Mouse (Mus musculus) right cerebral cortex, postnatal 10 days (tissue): ENCODE measurements around the gene Lyrm7.
A peak's percentile ranks its signal among the peaks of the same experiment; 100 is the strongest.
"Not testable (repeated sequence)": the region's sequence is repeated elsewhere in the genome, so short reads cannot be mapped to it uniquely, and the experiment has no call there.

Source experiments
- DNase-seq, 2 experiments: peaks; one replicate each; pipeline ENCODE4 v3.0.0; 2021; ENCODE audit warnings: low spot score in 2 of 2

Lyrm7 gene

GRCm38 (mm10) chr11:54881051-54881474, 20.3 kb upstream of the Lyrm7 start:
- no peak for DNase-seq

- DNase-seq: no peak
Observed at GRCm38 (mm10) chr11:54879922-54880321, 19.2 kb upstream of the Lyrm7 start.

DNA sequence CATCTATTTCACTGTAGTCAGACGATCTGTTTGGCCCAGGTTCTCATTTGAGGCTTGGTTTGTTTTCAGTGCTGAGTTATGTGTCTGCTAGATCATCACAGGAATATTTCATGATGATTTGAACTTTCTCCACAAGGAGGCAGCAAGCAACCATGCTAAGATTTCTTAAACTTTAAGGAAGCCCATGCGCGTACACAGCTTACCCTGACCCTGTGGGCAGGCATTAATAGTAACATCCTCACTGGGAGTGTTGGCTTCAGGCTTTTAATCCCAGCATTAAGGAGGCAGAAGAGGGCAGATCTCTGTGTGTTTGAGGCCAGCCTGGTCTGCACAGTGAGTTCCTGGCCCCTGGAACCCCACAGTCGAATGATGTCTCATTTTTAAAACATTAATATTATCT, 18.7 kb upstream of the Lyrm7 start:
- peak; percentile 53 to 61 for DNase-seq

DNA sequence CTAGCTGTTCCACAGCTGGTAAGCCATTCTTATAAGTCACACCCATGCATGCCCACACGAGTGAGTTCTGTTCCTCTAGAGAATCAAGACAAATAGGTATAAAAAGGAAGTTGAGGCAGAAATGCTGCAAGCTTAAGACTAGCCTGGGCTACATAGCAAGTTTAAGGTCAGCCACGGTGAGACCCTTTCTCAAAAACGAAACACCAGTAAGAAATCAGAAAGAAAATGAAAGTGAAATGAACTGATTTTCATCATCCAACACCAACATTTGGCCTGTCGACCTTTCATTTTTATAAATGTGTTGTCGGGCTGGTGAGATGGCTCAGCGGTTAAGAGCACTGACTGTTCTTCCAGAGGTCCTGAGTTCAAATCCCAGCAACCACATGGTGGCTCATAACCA, 18.2 kb upstream of the Lyrm7 start:
- DNase-seq: no peak

DNA sequence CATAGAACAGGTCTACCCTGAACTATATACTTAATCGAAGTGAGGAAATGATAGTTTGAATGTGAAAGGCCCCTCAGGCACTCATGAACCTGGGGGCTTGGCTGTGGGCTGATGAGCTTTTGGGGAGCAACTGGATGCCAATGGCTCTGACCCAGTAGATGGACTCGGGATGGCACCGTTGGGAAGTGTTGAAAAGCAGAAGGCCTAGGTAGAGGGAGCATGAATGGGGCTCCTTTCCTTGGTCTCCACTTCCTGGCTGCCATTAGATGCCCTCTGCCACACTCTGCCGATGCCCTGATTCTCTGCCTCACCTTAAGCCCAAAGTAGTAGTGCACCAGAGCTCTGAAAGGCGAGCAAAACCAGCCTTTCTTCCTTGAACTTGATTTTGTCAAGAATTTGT, 15.3 kb upstream of the Lyrm7 start:
- no peak for DNase-seq

GRCm38 (mm10) chr11:54871831-54872537, 11.3 kb upstream of the Lyrm7 start:
- DNase-seq: peak in 1 of 2 experiments; percentile 33

DNA sequence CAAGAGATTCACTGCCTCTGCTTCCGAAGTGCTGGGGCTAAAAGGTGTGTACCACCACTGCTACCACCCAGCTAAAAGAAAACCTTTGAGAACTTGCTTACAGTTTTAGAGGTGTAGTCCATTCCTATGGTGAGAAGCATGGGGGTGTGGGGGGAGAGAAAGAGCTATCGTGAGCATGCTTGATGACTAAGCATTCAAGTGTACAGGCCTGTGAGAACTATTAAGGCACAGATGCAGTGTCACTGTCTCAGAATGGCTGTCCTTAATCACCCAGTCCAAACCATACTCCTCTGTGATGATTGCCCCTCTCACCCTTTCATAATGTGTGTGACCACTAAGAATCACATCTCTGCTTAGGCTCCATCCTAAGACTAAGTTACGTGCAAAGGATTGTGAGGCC, 8.6 kb upstream of the Lyrm7 start:
- no peak for DNase-seq

DNA sequence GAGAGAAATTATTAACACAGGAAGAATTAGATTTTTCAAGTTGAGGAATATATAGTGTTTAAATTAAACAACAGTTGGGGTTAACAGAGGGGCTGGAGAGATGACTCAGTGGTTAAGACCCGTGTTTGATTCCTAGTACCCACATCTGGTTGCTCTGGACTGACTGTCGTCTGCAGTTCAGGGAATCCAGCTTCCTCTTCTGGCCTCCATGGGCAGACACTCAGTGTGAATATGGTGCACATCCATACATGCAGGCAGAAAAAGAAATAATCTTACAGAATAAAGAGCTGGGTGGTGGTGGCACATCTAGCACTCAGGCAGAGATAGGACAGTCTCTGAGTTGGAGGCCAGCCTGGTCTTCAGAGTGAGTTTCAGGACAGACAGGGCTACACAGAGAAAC, 7.7 kb upstream of the Lyrm7 start:
- no peak for DNase-seq

GRCm38 (mm10) chr11:54867903-54868434, 7.3 kb upstream of the Lyrm7 start:
- DNase-seq: no peak

GRCm38 (mm10) chr11:54867049-54867385, 6.3 kb upstream of the Lyrm7 start:
- peak in 1 of 2 experiments; percentile 60 for DNase-seq

GRCm38 (mm10) chr11:54866119-54867048, 5.7 kb upstream of the Lyrm7 start, which contains the start of gene Hint1:
Gene Hint1 (plus strand): TSS chr11:54866383.
- DNase-seq: peak; percentile 94 to 95

GRCm38 (mm10) chr11:54865330-54866085, 4.8 kb upstream of the Lyrm7 start:
- DNase-seq: no peak

- peak; percentile 73 to 83 for DNase-seq
Observed at GRCm38 (mm10) chr11:54862621-54863520, 2.2 kb upstream of the Lyrm7 start.

DNA sequence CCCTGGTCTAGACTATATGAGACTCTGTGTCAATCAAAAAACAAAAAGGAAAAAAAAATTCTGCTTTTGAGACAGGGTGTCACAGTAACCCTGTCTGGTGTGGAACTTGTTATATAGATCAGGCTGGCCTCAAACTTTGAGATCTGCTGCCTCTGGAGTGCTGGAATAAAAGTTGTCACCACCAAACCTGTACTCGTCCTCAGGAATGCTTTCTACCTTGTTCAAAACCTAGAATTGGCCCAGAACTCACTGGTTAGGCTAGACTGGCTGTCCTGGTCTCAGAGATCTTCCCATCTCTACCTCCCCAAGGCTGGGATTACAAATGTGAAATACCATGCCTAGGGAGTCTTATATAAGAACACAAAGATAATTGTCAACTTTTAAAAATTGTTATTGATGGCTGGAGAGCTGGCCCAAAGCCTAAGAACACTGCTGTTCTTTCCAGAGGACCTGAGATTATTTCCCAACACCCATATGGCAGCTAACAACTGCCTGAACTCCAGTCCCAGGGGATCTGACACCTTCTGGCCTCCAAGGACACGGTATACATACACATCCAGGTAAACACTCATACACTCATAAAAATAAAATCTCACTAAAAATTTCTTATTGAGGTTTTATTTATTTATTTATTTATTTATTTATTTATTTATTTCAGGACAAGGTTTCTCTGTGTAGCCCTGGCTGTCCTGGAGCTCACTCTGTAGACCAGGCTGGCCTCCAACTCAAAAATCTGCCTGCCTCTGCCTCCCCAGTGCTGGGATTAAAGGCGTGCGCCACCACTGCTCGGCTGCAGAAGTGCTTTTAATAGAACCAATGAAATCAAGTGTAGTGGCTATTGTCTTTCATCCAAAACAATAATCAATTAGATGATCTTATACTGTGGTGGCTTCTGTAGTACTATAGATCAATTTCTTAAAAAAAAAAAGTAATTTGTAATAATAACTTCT, 1.0 kb upstream of the Lyrm7 start:
- DNase-seq: no peak

GRCm38 (mm10) chr11:54859322-54860165, 1.2 kb downstream of the Lyrm7 start:
- no peak for DNase-seq

DNA sequence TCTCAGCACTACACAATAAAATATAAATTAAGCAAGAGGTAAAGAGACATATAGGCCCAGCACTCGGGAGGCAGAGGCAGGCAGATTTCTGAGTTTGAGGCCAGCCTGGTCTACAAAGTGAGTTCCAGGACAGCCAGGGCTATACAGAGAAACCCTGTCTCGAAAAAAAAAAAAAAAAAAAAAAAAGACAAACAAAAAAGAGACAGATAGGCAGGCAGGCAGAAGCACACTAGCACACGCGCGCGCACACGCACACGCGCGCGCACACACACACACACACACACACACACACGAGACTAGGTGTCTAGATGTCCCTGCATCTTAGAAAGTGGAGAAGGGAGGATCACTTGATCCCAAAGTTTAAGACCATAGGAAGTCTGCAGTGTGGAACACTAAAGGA, 1.8 kb downstream of the Lyrm7 start:
- DNase-seq: not testable (repeated sequence)

DNA sequence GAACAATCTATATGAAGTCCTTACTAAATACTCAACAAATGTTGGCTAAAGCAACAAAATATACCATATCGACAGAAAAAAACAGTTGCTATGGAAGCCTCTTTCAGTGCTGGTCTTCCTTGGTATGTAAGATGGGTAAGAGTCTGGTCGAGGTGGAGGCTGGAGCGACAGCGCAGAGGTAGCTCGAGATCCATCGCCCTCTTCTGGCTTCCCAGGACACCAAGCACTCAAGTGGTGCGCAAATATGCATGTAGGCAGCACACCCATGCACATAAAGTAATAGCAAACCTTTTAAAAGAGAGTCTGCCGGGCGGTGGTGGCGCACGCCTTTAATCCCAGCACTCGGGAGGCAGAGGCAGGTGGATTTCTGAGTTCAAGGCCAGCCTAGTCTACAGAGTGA, 9.1 kb downstream of the Lyrm7 start:
- no peak for DNase-seq

- DNase-seq: no peak
Observed at GRCm38 (mm10) chr11:54849961-54850758, 10.6 kb downstream of the Lyrm7 start.
